Mouse (Mus musculus): ENCODE measurements at regions not wholly inside any gene's neighbourhood (a gene's known extent, or its start where the extent isn't known, plus 50 kb on each side); places are given as distances from the start of the nearest gene placed in this dataset.
"Not testable (repeated sequence)": the region's sequence is repeated elsewhere in the genome, so short reads cannot be mapped to it uniquely, and the experiment has no call there.

DNA sequence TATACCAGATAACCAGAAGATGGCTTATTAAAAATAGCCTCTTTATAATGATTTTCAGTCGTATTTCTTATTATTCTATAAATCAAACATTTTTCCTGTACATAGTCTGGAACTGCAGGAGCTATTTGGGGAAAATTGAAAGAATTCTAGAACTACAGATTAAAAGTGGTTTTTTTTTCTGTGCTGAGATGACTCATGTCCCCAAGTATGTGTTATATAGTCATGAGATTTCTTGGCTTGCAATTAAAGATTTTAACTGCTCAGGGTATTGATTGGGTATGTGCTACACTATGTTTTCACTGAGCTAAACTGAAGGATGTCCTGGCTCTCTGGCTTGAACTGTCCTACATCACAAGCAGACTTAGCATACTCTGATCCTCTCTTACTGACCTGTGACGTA, 1088.4 kb upstream of the 1700008P02Rik start:
- no peaks in the 10 kb centered on the region for H3K36me3 ChIP-seq (ENCODE audit: control insufficient read depth, insufficient read depth, low read length)

DNA sequence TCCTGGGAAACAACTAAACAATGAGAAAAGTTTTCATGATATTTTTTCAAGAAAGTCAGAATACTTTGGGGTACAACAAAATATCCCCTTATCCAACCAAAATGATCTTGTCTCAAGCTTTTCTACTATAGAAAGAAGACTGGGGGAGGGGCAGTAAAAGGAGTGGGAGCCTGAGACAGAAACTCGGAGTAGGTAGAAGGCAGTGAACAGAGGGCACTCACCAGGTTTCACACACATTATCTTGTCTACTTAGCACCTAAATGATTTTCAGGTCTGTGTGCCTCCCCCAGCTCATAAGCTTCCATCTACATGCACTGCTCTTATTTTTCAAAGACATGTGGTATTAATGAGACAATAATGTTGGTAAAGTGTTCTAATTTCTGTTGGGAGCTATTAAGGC, 1063.3 kb upstream of the 1700008P02Rik start:
- H3K9ac ChIP-seq (ENCODE audit: low read length): no peak overlapping the region
- no peaks in the 10 kb centered on the region for H3K9me3 ChIP-seq (ENCODE audit: control insufficient read depth, low read length)
- H3K36me3 ChIP-seq (ENCODE audit: control insufficient read depth, insufficient read depth, low read length): no peaks in the 10 kb centered on the region
- H3K4me1 ChIP-seq (replicated peaks; ENCODE audit: control insufficient read depth, insufficient read depth, low read length): no peaks in the 10 kb centered on the region
- H3K27me3 ChIP-seq (ENCODE audit: control insufficient read depth, insufficient read depth, low read depth, low read length): no peaks in the 10 kb centered on the region
- no peak overlapping the region for H3K4me3 ChIP-seq (ENCODE audit: low read length)
- 80% methylated on average over 1 of the region's 1 CpGs for WGBS
- ATAC-seq (ENCODE audit: low read depth): no peak
- no peak overlapping the region for H3K27ac ChIP-seq (ENCODE audit: low read length)
- no peak overlapping the region for H3K4me2 ChIP-seq (ENCODE audit: low read depth, low read length)

More for the DNA sequence above, 1088.4 kb upstream of the 1700008P02Rik start:
- 55% methylated on average over 2 of the region's 2 CpGs for WGBS
- Histone ChIP-seq H3K27ac (ENCODE audit: low read length) (no peak overlapping the region), H3K4me1 (replicated peaks; ENCODE audit: control insufficient read depth, insufficient read depth, low read length) (no peaks in the 10 kb centered on the region), H3K9ac (ENCODE audit: low read length) (no peak overlapping the region), H3K9me3 (ENCODE audit: control insufficient read depth, low read length) (no peaks in the 10 kb centered on the region), H3K4me2 (ENCODE audit: low read depth, low read length) (no peak overlapping the region), H3K4me3 (ENCODE audit: low read length) (no peak overlapping the region), H3K27me3 (ENCODE audit: control insufficient read depth, insufficient read depth, low read depth, low read length) (no peaks in the 10 kb centered on the region)
- no peak for ATAC-seq (ENCODE audit: low read depth)

DNA sequence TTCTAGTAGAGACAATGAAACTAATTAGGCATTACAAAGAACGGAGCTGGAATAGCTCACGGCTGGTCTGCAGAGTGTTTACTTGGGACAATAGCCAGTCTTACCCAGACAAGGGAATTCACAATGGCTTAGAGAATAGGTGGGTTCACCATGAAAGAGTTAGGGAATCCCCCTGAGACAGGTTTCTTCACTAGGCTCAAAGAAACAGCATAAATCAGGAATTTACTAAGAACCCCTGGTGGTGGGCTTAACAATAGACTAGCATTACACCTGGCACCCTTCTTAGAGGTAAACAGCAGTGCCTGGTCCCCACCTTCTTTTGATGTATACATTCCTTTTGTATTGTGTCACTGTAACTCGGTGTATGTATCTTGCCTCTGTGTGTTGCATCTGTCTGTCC, 1062.6 kb upstream of the 1700008P02Rik start:
- 58% methylated on average over 3 of the region's 3 CpGs for WGBS
- not testable (repeated sequence) for H3K4me2 ChIP-seq (ENCODE audit: low read depth, low read length); H3K27ac ChIP-seq (ENCODE audit: low read length); H3K9ac ChIP-seq (ENCODE audit: low read length); ATAC-seq (ENCODE audit: low read depth); H3K36me3 ChIP-seq (ENCODE audit: control insufficient read depth, insufficient read depth, low read length); H3K4me3 ChIP-seq (ENCODE audit: low read length); H3K4me1 ChIP-seq (replicated peaks; ENCODE audit: control insufficient read depth, insufficient read depth, low read length); H3K9me3 ChIP-seq (ENCODE audit: control insufficient read depth, low read length); H3K27me3 ChIP-seq (ENCODE audit: control insufficient read depth, insufficient read depth, low read depth, low read length)

DNA sequence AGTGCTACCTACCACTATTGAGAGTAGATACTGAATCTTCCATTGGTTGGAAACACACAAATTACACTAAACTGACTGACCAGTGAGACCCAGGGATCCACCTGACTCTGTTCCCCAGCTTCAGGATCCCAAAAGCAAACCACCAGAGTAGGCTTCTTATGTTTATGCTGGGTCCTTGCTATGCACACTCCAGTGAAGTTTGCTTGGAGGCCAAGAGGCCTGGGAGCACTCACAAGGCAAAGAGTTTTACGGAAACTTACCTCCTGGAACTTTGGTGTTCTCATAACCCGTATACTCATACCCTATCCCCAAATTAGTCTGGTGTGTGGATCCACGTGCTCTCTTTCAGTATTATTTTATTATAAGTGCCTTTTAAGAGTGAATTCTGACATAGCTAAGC, 1062.1 kb upstream of the 1700008P02Rik start:
- H3K4me2 ChIP-seq (ENCODE audit: low read depth, low read length): no peak overlapping the region
- no peak for ATAC-seq (ENCODE audit: low read depth)
- WGBS: 81% methylated on average over 3 of the region's 3 CpGs

DNA sequence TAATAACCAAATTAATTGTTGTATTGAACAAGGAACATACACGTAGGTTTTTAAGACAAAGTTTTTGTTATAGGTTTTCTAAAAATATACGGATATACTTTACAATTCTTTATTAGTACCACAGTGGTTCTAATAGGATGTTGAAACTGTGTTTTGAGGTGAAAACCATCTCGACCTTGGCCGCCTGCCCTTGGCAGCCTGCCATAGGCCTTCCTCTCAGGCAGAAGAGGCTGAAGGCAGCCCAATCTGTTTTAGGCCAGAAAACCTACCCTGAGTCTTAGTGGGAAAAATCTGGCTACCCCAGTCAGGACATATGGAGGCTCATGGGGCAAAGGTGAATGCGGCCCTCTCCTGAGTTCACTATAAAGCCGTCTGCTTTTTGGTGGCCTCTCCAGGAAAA, 1049.7 kb upstream of the 1700008P02Rik start:
- no peak for ATAC-seq (ENCODE audit: low read depth)

More for the DNA sequence above, 1062.1 kb upstream of the 1700008P02Rik start:
- H3K36me3 ChIP-seq (ENCODE audit: control insufficient read depth, insufficient read depth, low read length): no peaks in the 10 kb centered on the region
- no peak overlapping the region for H3K27ac ChIP-seq (ENCODE audit: low read length)
- H3K4me3 ChIP-seq (ENCODE audit: low read length): no peak overlapping the region
- H3K9me3 ChIP-seq (ENCODE audit: control insufficient read depth, low read length): no peaks in the 10 kb centered on the region
- H3K9ac ChIP-seq (ENCODE audit: low read length): no peak overlapping the region
- H3K4me1 ChIP-seq (replicated peaks; ENCODE audit: control insufficient read depth, insufficient read depth, low read length): no peaks in the 10 kb centered on the region
- H3K27me3 ChIP-seq (ENCODE audit: control insufficient read depth, insufficient read depth, low read depth, low read length): no peaks in the 10 kb centered on the region

DNA sequence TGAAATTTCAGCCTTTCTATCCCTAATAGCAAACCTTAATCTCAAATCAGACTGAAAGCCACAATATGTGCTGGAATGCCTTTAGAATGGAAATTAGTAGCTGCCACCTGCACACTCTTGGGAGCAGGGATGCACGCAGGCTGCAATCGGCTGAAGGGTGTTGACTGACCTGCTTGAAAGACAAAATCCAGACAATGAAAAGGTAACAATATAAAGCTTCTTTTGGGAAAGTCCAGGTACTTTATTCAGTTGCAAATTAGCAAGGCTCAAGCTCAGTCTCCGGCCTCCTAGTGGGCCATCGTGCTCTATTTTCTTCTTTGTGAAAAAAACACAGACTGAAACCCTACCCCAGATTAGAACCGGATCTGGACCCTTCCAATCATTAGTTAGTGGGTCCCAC, 1047.6 kb upstream of the 1700008P02Rik start:
- not testable (repeated sequence) for H3K4me3 ChIP-seq (ENCODE audit: low read length); H3K27ac ChIP-seq (ENCODE audit: low read length); H3K4me2 ChIP-seq (ENCODE audit: low read depth, low read length); H3K27me3 ChIP-seq (ENCODE audit: control insufficient read depth, insufficient read depth, low read depth, low read length); H3K36me3 ChIP-seq (ENCODE audit: control insufficient read depth, insufficient read depth, low read length); ATAC-seq (ENCODE audit: low read depth); H3K4me1 ChIP-seq (replicated peaks; ENCODE audit: control insufficient read depth, insufficient read depth, low read length); H3K9me3 ChIP-seq (ENCODE audit: control insufficient read depth, low read length); H3K9ac ChIP-seq (ENCODE audit: low read length)
- WGBS: 87% methylated on average over 5 of the region's 5 CpGs

More for the DNA sequence above, 1049.7 kb upstream of the 1700008P02Rik start:
- Histone ChIP-seq H3K4me3 (ENCODE audit: low read length) (no peak overlapping the region), H3K9ac (ENCODE audit: low read length) (no peak overlapping the region), H3K36me3 (ENCODE audit: control insufficient read depth, insufficient read depth, low read length) (no peaks in the 10 kb centered on the region), H3K4me2 (ENCODE audit: low read depth, low read length) (no peak overlapping the region), H3K27me3 (ENCODE audit: control insufficient read depth, insufficient read depth, low read depth, low read length) (no peaks in the 10 kb centered on the region), H3K4me1 (replicated peaks; ENCODE audit: control insufficient read depth, insufficient read depth, low read length) (no peaks in the 10 kb centered on the region), H3K9me3 (ENCODE audit: control insufficient read depth, low read length) (peaks cover 3% of the 10 kb centered on the region; the same call in 1 of the 2 replicates), H3K27ac (ENCODE audit: low read length) (no peak overlapping the region)
- WGBS: 80% methylated on average over 6 of the region's 6 CpGs

DNA sequence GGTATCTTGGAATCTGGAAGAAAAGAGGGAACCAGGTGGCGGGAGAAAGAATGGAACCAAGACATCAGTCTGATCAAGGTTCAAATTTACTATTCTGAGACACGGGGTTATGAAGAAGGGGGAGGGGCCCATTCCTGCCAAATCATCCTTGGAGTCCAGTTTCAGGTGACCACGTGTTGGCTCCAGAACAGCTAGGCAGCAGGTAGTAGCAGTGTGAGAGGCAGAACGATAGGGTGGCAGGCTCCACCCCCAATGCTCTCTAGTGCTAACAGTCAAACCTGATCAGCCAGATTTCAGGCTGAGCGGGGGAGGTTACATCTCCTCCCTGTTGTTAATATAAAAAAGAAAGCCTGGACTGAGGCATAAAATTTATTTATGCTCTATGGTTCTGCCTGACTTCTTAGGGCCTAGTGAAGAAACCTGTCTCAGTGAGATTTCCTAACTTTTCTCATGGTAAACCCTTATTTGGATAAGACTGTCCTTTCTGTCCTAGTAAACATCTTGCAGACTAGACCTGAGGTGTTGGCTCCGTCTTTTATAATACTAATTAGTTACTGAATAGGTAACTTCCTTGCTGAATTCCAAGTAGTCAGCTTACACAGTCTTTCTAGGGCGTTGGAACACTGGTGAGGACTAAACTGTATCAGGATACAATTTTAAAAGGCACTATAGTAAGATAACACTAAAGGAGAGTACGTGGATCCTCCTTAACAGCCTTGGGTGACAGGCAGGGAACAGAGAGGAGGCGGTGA, 1046.3 kb upstream of the 1700008P02Rik start:
- not testable (repeated sequence) for H3K36me3 ChIP-seq (ENCODE audit: control insufficient read depth, insufficient read depth, low read length); H3K9me3 ChIP-seq (ENCODE audit: control insufficient read depth, low read length); H3K4me2 ChIP-seq (ENCODE audit: low read depth, low read length); H3K9ac ChIP-seq (ENCODE audit: low read length); H3K27ac ChIP-seq (ENCODE audit: low read length); H3K27me3 ChIP-seq (ENCODE audit: control insufficient read depth, insufficient read depth, low read depth, low read length); H3K4me3 ChIP-seq (ENCODE audit: low read length); H3K4me1 ChIP-seq (replicated peaks; ENCODE audit: control insufficient read depth, insufficient read depth, low read length); ATAC-seq (ENCODE audit: low read depth)
- 59% methylated on average over 9 of the region's 9 CpGs for WGBS

Data from lung, embryonic 16.5 days (tissue).